Mouse (Mus musculus) embryonic facial prominence, embryonic 10.5 days (tissue): ENCODE data around the gene Mfsd14a. TPM values are rescaled to one million over a fixed set of nuclear protein-coding genes. Genes with fewer than 3 reads are reported as not detected.

Experiments
- DNase-seq: peaks from one replicate; pipeline ENCODE4 v3.0.0-alpha.2; 2017; ENCODE audit warnings: low spot score
- H3K27ac ChIP-seq: fragments of 300-500 bp; sonication (generic); replicated peaks from 2 replicates; pipeline ENCODE4 v1.5.1; 2016; ENCODE audit warnings: mild to moderate bottlenecking
- H3K27me3 ChIP-seq: fragments of 300-500 bp; sonication (generic); replicated peaks from 2 replicates; pipeline ENCODE4 v1.6.1; 2016; ENCODE audit warnings: low read depth, mild to moderate bottlenecking; ENCODE audit not compliant: poor library complexity, severe bottlenecking
- H3K36me3 ChIP-seq: fragments of 300-500 bp; sonication (generic); replicated peaks from 2 replicates; pipeline ENCODE4 v1.6.1; 2016; ENCODE audit warnings: mild to moderate bottlenecking, moderate library complexity
- H3K4me1 ChIP-seq: fragments of 300-500 bp; sonication (generic); 2 replicates; pipeline ENCODE4 v1.6.1; 2016
- H3K4me3 ChIP-seq: fragments of 300-500 bp; sonication (generic); 2 replicates; pipeline ENCODE4 v1.5.1; 2016; ENCODE audit warnings: mild to moderate bottlenecking, moderate library complexity
- H3K9me3 ChIP-seq: fragments of 300-500 bp; sonication (generic); 2 replicates; pipeline ENCODE4 v1.6.1; 2016; ENCODE audit warnings: mild to moderate bottlenecking
- whole genome bisulfite sequencing: fragments of 180-500 bp; shearing (Covaris S2); methylation state at CpG from one replicate; pipeline ENCODE4 v1.1.7; 2016; 5-methylcytosine and 5-hydroxymethylcytosine counted together
- polyA plus RNA-seq: library from polyadenylated mRNA; unstranded; fragments of >200 nt; fragmentation: Nextera tagmentation; extraction: Ambion mirVana; gene quantifications from 2 replicates; pipeline ENCODE4 v1.2.1, GENCODE M21; 2016

The Mfsd14a gene
- polyA plus RNA-seq, result 80.7 and 87.8 TPM in 2 replicates

DNA sequence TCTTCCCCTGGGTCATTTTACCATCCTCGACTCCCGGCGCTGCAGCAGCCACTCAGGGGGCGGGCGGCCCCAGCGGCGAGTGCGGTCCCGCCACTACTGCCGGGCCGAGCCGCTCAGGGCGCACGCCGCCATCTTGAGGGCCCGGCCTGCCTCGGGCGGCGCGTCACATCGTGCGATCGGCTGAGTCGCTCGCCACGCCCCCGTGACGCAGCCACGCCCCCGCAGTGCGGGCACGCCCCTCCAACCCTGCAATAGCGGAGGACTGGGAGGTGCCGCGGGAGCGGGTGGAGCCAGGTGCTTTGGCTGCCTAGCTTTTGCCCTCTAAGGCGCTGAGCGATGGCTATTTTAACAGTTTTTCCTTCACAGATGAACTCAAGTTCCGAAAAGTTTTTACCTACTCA is at the start of gene Mfsd14a:
Gene Mfsd14a, minus strand, starts transcription at position 215 of the 401 bp plus-strand sequence.
- Histone ChIP-seq H3K4me1 (peaks cover 37% of the 10 kb centered on the region), H3K9me3 (no peaks in the 10 kb centered on the region), H3K36me3 (no peaks in the 10 kb centered on the region), H3K27ac (peak within 1 kb of the TSS; percentile 99), H3K27me3 (no peaks in the 10 kb centered on the region), H3K4me3 (peak within 1 kb of the TSS; percentile 97)
- under 1% methylated on average over 39 of the region's 39 CpGs for WGBS
- peak; percentile 99 for DNase-seq

DNA sequence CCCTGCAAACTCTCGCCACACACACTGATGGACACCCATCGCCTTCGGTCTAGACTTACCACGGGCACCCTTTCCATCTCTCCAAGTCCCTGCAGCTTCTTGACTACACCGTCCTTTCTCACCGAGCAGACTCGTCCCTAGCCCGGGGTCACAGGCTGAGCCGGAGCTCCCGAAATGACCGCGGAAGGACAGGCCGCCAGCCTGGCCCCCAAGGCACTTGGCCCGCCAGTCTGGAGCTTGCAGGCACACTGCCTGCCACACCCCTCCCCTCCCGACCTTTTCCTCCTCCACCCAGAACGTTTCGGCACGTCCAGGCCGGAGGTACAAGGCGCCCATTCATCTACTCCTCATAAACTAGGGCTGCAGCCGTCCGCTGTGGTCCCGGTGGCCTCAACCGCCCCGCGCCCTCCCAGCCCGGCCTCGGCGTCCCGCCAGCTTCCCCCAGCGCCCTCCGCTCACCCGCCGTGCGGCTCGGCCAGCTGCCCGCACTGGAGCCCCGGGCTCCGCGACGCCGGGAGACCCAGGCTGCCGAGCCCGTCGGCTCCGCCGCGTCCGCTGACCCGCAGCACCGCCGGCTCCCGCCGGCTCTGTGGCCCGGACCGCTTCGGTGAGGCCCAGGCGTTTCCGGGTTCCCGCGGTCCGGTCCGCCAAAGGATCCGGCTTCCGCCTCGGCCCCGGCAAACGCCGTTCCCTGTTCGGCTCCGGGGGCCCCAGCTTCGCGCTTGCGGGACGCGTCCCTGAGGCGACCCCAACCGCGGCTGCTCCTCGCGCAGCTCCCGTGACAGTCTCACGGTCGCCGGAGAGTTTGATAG is 49.4 kb upstream of the Mfsd14a start:
- under 1% methylated on average over 85 of the region's 85 CpGs for WGBS
- Histone ChIP-seq H3K27ac (peak overlapping the region; percentile 89), H3K36me3 (no peaks in the 10 kb centered on the region), H3K9me3 (no peaks in the 10 kb centered on the region), H3K4me1 (peaks cover 22% of the 10 kb centered on the region), H3K4me3 (peak overlapping the region; percentile 96), H3K27me3 (peaks cover 15% of the 10 kb centered on the region)
- DNase-seq, result peak; percentile 82

GRCm38 (mm10) chr3:116710941-116711340 is 48.5 kb upstream of the Mfsd14a start:
- 57% methylated on average over 9 of the region's 9 CpGs for WGBS
- H3K27me3 ChIP-seq, result peaks cover 15% of the 10 kb centered on the region
- H3K36me3 ChIP-seq, result no peaks in the 10 kb centered on the region
- no peak overlapping the region for H3K27ac ChIP-seq
- DNase-seq, result peak; percentile 13
- peaks cover 22% of the 10 kb centered on the region for H3K4me1 ChIP-seq
- H3K9me3 ChIP-seq, result no peaks in the 10 kb centered on the region
- H3K4me3 ChIP-seq, result peak overlapping the region; percentile 96

DNA sequence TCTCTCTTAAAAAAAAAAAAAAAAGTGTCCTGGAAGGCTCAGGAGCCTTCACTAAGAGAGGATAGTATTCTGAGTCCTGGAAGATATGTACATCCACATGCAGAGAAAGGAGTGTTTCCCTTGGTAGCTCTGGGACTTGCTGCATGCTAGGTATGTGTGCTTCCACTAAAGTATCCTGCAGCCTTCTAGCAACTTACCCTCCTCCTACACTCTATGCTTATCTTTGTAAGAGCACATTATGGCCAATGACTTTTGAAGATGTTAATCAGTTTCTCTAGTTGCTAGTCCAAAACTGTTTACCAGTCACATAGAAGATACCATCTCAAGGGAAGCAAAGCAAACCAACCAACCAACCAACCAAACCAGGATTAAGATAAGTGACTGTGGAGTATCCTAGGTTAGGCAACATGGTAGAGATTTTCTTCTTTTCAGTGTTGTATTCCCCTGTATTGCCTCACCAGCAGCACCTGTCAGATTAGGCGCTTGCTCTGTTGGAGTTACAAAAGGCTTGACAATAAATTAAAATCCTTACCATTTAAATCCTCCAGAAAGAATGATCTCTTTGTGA is 43.2 kb upstream of the Mfsd14a start:
- Histone ChIP-seq H3K9me3 (no peaks in the 10 kb centered on the region), H3K4me1 (peaks cover 8% of the 10 kb centered on the region), H3K27me3 (no peaks in the 10 kb centered on the region), H3K4me3 (no peak overlapping the region), H3K36me3 (no peaks in the 10 kb centered on the region), H3K27ac (no peak overlapping the region)
- DNase-seq, result no peak
- WGBS, result 85% methylated on average over 1 of the region's 1 CpGs

DNA sequence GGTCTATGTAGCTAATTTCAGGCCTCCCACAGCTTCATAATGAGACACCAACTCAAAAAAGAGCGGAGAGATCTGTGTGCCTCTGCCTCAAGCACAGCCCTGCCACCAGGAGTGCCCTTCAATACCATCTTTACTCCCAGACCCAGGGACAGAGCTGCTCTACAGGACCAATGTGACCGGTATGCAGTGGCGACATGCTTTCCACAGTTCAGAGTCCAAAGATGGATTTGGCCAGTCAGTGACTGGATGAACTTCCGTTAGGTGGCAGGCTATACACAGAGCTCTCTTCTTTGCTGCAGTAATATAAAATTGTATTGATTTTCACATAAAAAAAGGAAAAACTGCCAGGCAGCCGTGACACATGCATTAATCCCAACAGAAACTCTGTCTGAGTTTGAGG is 41.4 kb upstream of the Mfsd14a start:
- no peak for DNase-seq
- Histone ChIP-seq H3K27me3 (no peaks in the 10 kb centered on the region), H3K9me3 (no peaks in the 10 kb centered on the region), H3K36me3 (no peaks in the 10 kb centered on the region), H3K4me3 (no peak overlapping the region), H3K27ac (no peak overlapping the region), H3K4me1 (peaks cover 4% of the 10 kb centered on the region)
- WGBS, result 94% methylated on average over 5 of the region's 5 CpGs

DNA sequence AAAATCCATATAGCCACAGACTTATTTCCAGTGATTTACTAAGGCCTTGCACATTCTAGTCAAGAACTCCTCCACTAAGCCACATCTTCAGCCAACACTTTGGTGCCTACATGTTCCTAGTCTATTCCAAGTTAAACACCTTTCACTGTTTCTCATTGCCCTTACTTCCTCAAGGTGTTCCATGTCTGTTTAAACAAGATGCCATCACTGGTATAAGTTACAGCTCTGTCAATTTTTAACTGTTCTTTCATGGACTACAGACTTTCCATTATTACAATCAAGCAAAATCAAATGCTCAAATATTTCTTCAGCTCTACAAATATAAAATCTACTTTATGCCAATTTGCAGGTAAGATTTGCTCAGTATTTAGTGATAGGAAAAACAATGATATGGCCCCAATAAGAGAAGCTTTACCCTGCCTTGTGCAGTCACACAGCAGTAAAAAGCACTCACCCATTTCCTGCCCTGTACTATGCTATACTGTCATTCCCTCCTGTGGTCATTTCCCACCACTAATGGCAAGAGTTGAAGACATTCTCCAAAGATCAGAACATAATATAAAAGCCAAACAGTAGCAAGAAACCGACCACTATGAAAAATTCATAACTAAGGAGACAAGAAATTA is 40.3 kb upstream of the Mfsd14a start:
- H3K4me3 ChIP-seq, result no peak overlapping the region
- H3K27me3 ChIP-seq, result no peaks in the 10 kb centered on the region
- no peaks in the 10 kb centered on the region for H3K9me3 ChIP-seq
- peaks cover 4% of the 10 kb centered on the region for H3K4me1 ChIP-seq
- no peak for DNase-seq
- H3K27ac ChIP-seq, result no peak overlapping the region
- WGBS, result 89% methylated on average over 1 of the region's 1 CpGs
- no peaks in the 10 kb centered on the region for H3K36me3 ChIP-seq

DNA sequence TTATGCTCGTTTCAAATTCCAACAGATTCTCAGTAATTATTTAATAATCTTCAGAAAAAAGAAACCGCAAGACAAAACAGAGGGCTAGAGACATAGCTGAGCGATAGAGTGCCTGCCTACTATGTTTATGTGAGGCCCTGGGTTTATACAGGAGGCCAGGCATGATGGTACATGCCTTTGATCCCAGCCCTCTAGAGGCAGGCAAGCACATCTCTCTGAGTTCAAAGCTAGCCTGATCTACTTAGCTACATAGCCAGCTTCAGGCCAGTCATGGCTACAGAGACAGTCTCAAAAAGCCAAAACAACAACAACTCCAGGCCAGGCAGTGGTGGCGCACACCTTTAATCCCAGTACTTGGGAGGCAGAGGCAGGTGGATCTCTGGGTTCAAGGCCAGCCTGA is 39.1 kb upstream of the Mfsd14a start:
- H3K4me3 ChIP-seq, result no peak overlapping the region
- no peak for DNase-seq
- H3K36me3 ChIP-seq, result no peaks in the 10 kb centered on the region
- WGBS, result 95% methylated on average over 4 of the region's 4 CpGs
- no peaks in the 10 kb centered on the region for H3K27me3 ChIP-seq
- peaks cover 4% of the 10 kb centered on the region for H3K4me1 ChIP-seq
- H3K9me3 ChIP-seq, result no peaks in the 10 kb centered on the region
- H3K27ac ChIP-seq, result no peak overlapping the region

DNA sequence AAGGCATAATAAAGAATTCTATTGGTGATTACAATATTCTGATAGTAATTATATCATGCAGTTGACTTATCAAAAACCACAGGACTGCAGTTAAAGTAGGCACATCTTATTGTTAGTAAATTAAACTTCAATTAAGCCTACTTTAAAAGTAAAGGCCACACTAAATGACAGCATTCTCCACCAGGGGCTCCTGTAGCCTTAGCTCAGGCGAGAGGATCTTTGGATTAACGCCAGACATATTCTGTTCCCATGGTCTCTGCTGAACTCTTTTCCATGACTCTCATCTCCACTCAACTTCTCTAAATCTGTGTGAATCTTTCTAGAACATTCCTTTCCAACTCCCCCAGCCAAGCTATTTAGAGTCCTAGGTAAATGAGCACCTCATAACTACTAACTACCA is 36.3 kb upstream of the Mfsd14a start:
- H3K4me3 ChIP-seq, result no peak overlapping the region
- no peak overlapping the region for H3K27ac ChIP-seq
- WGBS, result 83% methylated on average over 2 of the region's 2 CpGs
- no peak for DNase-seq
- no peaks in the 10 kb centered on the region for H3K27me3 ChIP-seq
- peaks cover 3% of the 10 kb centered on the region; the same call in 1 of the 2 replicates for H3K36me3 ChIP-seq
- H3K9me3 ChIP-seq, result no peaks in the 10 kb centered on the region
- H3K4me1 ChIP-seq, result no peaks in the 10 kb centered on the region

DNA sequence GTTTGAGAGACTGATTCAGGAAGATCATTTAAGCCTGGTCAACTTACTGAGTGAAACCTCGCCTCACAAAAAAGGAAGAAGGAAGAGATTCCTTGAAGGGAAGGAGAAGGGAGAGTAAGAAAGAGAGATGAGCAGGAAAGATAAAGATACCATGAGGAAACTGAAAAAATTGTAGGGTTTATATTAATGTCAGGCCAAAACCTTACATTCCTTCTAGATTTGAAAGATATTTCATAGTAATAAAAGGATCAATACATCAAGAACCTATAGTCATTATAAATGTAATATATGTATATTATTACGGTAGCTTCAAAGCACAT is 33.1 kb upstream of the Mfsd14a start:
- H3K27ac ChIP-seq, result no peak overlapping the region
- no peaks in the 10 kb centered on the region for H3K9me3 ChIP-seq
- no peak overlapping the region for H3K4me3 ChIP-seq
- peaks cover 12% of the 10 kb centered on the region; the same call in 1 of the 2 replicates for H3K36me3 ChIP-seq
- no peaks in the 10 kb centered on the region for H3K27me3 ChIP-seq
- no peaks in the 10 kb centered on the region for H3K4me1 ChIP-seq
- 87% methylated on average over 2 of the region's 2 CpGs for WGBS
- no peak for DNase-seq

DNA sequence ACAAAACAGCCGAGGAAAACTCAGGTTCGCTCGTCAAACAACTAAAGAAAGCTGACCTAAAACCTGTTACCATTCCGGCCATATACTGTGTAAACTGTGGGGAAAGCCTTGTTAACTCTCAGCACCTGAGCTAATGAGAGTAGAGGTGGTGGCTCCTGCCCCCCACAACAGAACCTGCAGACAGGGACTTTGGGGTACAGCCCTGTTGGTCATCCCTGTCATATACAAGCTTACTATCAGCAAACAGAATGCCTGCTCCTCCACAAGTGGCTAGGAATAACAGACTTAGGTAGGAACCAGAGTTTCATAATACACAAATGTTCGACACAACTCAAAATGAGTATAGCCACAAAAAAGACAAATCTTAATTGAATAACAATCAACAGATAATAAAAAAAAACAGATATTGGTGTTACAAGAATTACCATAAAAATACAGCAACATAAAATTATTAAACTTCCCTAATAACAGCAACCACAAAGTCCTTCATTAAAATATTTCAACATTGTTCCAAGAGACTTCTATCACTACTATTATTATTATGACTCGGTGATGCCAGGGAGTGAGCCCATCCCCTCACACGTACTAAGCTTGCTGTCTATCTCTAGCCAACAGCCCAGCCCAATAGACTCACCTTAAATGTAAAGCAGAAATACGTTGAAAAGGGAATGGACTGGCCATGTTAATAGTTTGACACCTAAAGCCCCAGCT is 32.6 kb upstream of the Mfsd14a start:
- 89% methylated on average over 8 of the region's 8 CpGs for WGBS
- peaks cover 12% of the 10 kb centered on the region; the same call in 1 of the 2 replicates for H3K36me3 ChIP-seq

DNA sequence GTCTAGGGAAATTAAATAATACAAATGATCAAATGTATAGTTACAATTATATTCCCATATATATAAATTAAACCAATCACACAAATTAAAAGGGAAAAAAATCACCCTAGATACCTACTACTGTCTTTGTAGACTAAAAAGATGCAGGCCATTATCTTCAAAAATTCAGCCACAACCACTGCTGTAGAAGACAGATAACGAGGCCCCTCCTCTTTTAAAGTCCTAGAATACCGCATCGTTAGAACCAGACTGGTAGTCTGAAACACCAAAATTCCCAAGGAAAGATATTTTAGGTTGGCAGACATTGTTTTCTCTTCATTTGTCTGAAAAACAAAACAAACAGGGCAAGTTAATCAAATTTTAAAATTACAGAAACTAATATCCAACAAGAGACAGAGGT is 31.8 kb upstream of the Mfsd14a start:
- 90% methylated on average over 3 of the region's 3 CpGs for WGBS
- H3K36me3 ChIP-seq, result peaks cover 12% of the 10 kb centered on the region; the same call in 1 of the 2 replicates
- H3K4me3 ChIP-seq, result no peak overlapping the region
- H3K9me3 ChIP-seq, result no peaks in the 10 kb centered on the region
- no peaks in the 10 kb centered on the region for H3K27me3 ChIP-seq
- no peak overlapping the region for H3K27ac ChIP-seq
- DNase-seq, result no peak
- H3K4me1 ChIP-seq, result no peaks in the 10 kb centered on the region

More for the DNA sequence above, 32.6 kb upstream of the Mfsd14a start:
- no peaks in the 10 kb centered on the region for H3K27me3 ChIP-seq
- H3K4me1 ChIP-seq, result no peaks in the 10 kb centered on the region
- no peaks in the 10 kb centered on the region for H3K9me3 ChIP-seq
- no peak overlapping the region for H3K4me3 ChIP-seq
- no peak for DNase-seq
- H3K27ac ChIP-seq, result no peak overlapping the region

DNA sequence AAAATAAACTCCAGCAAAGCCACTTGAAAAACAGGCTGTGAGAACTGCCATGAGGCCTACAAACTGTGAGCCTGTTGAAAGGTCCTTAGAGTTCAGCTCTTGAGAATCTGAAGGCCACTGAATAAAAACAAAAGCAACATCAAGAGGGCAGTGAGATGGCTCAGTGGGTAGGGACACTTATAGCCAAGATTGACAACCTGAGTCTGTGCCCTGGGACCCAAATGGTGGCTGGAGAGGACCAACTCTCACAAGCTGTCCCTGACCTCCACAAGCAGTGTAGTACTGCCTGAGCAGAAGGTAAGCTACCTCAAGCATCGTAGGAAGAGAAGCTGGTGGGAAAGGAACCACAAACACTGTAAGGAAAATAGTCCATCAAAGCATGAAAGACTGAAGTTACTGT is 18.7 kb upstream of the Mfsd14a start, which contains the start of gene Gm43191:
Gene Gm43191, minus strand, starts transcription at position 101 of the 400 bp plus-strand sequence.
- Histone ChIP-seq H3K4me1 (no peaks in the 10 kb centered on the region), H3K27me3 (no peaks in the 10 kb centered on the region), H3K4me3 (no peak within 1 kb of the TSS), H3K9me3 (no peaks in the 10 kb centered on the region), H3K27ac (no peak within 1 kb of the TSS), H3K36me3 (peaks cover 17% of the 10 kb centered on the region)
- 90% methylated on average over 1 of the region's 1 CpGs for WGBS
- DNase-seq, result no peak
